ENCODE assay signal across 10 mouse cellular contexts in genomic region chr4:148154982-148155381, GRCm38 (mm10). TPM values are rescaled to one million over a fixed set of nuclear protein-coding genes. Genes with fewer than 3 reads are reported as not detected.
DNase-seq lines count a peak whose midpoint lies in the region; ATAC-seq and TF ChIP-seq lines count a peak whose summit lies in the region.
"Had no signal": no experiment of that assay in that cellular context is flagged by ENCODE, and none has a peak within 500 bp of the region (broad histone marks: within the 10 kb centered on the region; RNA-seq: fewer than 3 reads in every experiment).

No protein-coding gene starts in this region.

- H3K27me3 ChIP-seq in heart, adult 2 months (ENCODE audit: control insufficient read depth, insufficient read depth, low read length), result no peaks in the 10 kb centered on the region
- H3K27me3 ChIP-seq in heart, embryonic 12.5 days (replicated peaks), result peaks cover under 1% of the 10 kb centered on the region
- H3K27me3 ChIP-seq in lung, embryonic 14.5 days (ENCODE audit: insufficient read depth, low read length), result peaks cover 5% of the 10 kb centered on the region; the same call in 1 of the 2 replicates

- no peak overlapping the region for H3K4me2 ChIP-seq in heart, embryonic 12.5 days
- no peak overlapping the region for H3K4me2 ChIP-seq in lung, embryonic 14.5 days

- no peaks in the 10 kb centered on the region for H3K9me3 ChIP-seq in heart, embryonic 12.5 days (replicated peaks)
- H3K9me3 ChIP-seq in lung, embryonic 14.5 days (ENCODE audit: low read depth, low read length), result no peaks in the 10 kb centered on the region

- ATAC-seq in heart, embryonic 12.5 days (ENCODE audit: insufficient number of reproducible peaks, low FRiP score), result no peak
- no peak for ATAC-seq in lung, embryonic 14.5 days (ENCODE audit: insufficient read depth)

- peak; percentile 77 for TF ChIP-seq CTCF in heart, adult 2 months (IDR thresholded peaks at IDR 0.05)
- peak; percentile 61 for TF ChIP-seq CTCF in lung, embryonic 14.5 days (IDR thresholded peaks at IDR 0.05; ENCODE audit: low read depth)

- no peak for DNase-seq in heart, adult 2 months
- peak; percentile 63 for DNase-seq in lung, embryonic 14.5 days
- DNase-seq in lung, postnatal 25 days (ENCODE audit: low spot score), result no peak
- peak; percentile 71 for DNase-seq in ZHBTc4 (ENCODE audit: low read depth, low spot score)
- peak; percentile 57 for DNase-seq in lung, postnatal 14 days
- no peak for DNase-seq in gastrocnemius, adult 18-20 months (ENCODE audit: low spot score)
- DNase-seq in adrenal gland, postnatal 4 days (ENCODE audit: low spot score in 2 of 2), result no peak

- TF ChIP-seq POLR2A in heart, adult 2 months (IDR thresholded peaks at IDR 0.05; ENCODE audit: insufficient read depth, low read depth, low read length), result no peak

- H3K4me1 ChIP-seq in heart, adult 2 months (ENCODE audit: control insufficient read depth, insufficient read depth, low read length), result peaks cover 3% of the 10 kb centered on the region; the same call in 1 of the 2 replicates
- peaks cover 19% of the 10 kb centered on the region; the same call in 1 of the 2 replicates for H3K4me1 ChIP-seq in heart, embryonic 12.5 days (replicated peaks)
- no peaks in the 10 kb centered on the region for H3K4me1 ChIP-seq in lung, embryonic 14.5 days (ENCODE audit: insufficient read depth)

- H3K27ac ChIP-seq in heart, adult 2 months, result no peak overlapping the region
- no peak overlapping the region for H3K27ac ChIP-seq in heart, embryonic 12.5 days (ENCODE audit: poor library complexity, severe bottlenecking)
- H3K27ac ChIP-seq in lung, embryonic 14.5 days (ENCODE audit: low read depth), result no peak overlapping the region

- H3K36me3 ChIP-seq in heart, adult 2 months (ENCODE audit: control insufficient read depth, insufficient read depth, low read length), result no peaks in the 10 kb centered on the region
- peaks cover 38% of the 10 kb centered on the region for H3K36me3 ChIP-seq in heart, embryonic 12.5 days
- H3K36me3 ChIP-seq in lung, embryonic 14.5 days (ENCODE audit: insufficient read depth), result no peaks in the 10 kb centered on the region

- H3K79me2 ChIP-seq in heart, adult 2 months (replicated peaks; ENCODE audit: control insufficient read depth, insufficient read depth, low read length), result no peaks in the 10 kb centered on the region

- TF ChIP-seq EP300 in heart, adult 2 months (IDR thresholded peaks at IDR 0.05; ENCODE audit: insufficient read depth, low read depth, low read length), result no peak

- intact Hi-C loops in heart, adult 2 months (cut with DNase I), result loop anchor here (5.0 kb wide), 1 partner anchor 113 kb away; no protein-coding TSS in a partner anchor

- H3K4me3 ChIP-seq in heart, adult 2 months, result no peak overlapping the region
- H3K4me3 ChIP-seq in heart, embryonic 12.5 days, result no peak overlapping the region
- H3K4me3 ChIP-seq in lung, embryonic 14.5 days (ENCODE audit: low read depth, low read length), result no peak overlapping the region
- H3K4me3 ChIP-seq: erythroblast, embryonic 14.5 days had no signal

- no peak overlapping the region for H3K9ac ChIP-seq in heart, adult 2 months (ENCODE audit: low read depth, low read length)
- H3K9ac ChIP-seq in heart, embryonic 12.5 days, result no peak overlapping the region
- H3K9ac ChIP-seq in lung, embryonic 14.5 days, result no peak overlapping the region

- WGBS in heart, adult 2 months, result 61% methylated on average over 3 of the region's 3 CpGs
- 58% methylated on average over 3 of the region's 3 CpGs for WGBS in heart, embryonic 12.5 days
- 54% methylated on average over 3 of the region's 3 CpGs for WGBS in lung, embryonic 14.5 days

RNA-seq across cellular contexts. Expression of gene Fbxo6, which starts 3.0 kb away (rescaled TPM):
- total RNA-seq in heart, adult 2 months (2021), result 10 to 100 TPM; 36.0 to 39.3 TPM
- 68.4 and 68.6 TPM in 2 replicates for polyA plus RNA-seq in heart, adult 2 months (2012; rRNA removed)
- polyA plus RNA-seq in heart, embryonic 12.5 days (2016; fragmentation: Nextera tagmentation; extraction: Ambion mirVana), result 20.2 and 22.9 TPM in 2 replicates
- polyA plus RNA-seq in lung, embryonic 14.5 days (2014; fragmentation: Nextera tagmentation; extraction: Ambion mirVana), result 10.8 and 12.3 TPM in 2 replicates
- 10 to 100 TPM; 41.9 to 45.7 TPM for total RNA-seq in gastrocnemius, adult 18-20 months (2021)
- total RNA-seq in adrenal gland, postnatal 4 days (2021), result 10 to 100 TPM; 28.2 to 32.8 TPM

RNA-seq across cellular contexts. Expression of gene Fbxo44, which starts 5.3 kb away (rescaled TPM):
- total RNA-seq in heart, adult 2 months (2021), result 10 to 100 TPM; 19.7 to 26.7 TPM
- 18.7 and 35.0 TPM in 2 replicates for polyA plus RNA-seq in heart, adult 2 months (2012; rRNA removed)
- polyA plus RNA-seq in heart, embryonic 12.5 days (2016; fragmentation: Nextera tagmentation; extraction: Ambion mirVana), result 24.9 and 25.1 TPM in 2 replicates
- 9.3 and 11.0 TPM in 2 replicates for polyA plus RNA-seq in lung, embryonic 14.5 days (2014; fragmentation: Nextera tagmentation; extraction: Ambion mirVana)
- total RNA-seq in gastrocnemius, adult 18-20 months (2021), result 1 to 10 TPM; 7.0 to 7.8 TPM
- total RNA-seq in adrenal gland, postnatal 4 days (2021), result 10 to 100 TPM; 13.9 to 15.0 TPM

RNA-seq across cellular contexts. Expression of gene Fbxo2, which starts 5.4 kb away (rescaled TPM):
- under 1 TPM in 1 of 2 experiments, not detected in 1; 0.31 TPM for total RNA-seq in heart, adult 2 months (2021)
- polyA plus RNA-seq in heart, adult 2 months (2012; rRNA removed), result 0.47 and 0.59 TPM in 2 replicates
- polyA plus RNA-seq in heart, embryonic 12.5 days (2016; fragmentation: Nextera tagmentation; extraction: Ambion mirVana), result 0.70 and 0.92 TPM in 2 replicates
- polyA plus RNA-seq in lung, embryonic 14.5 days (2014; fragmentation: Nextera tagmentation; extraction: Ambion mirVana), result 0.72 and 1.1 TPM in 2 replicates
- under 1 TPM; 0.18 to 0.28 TPM for total RNA-seq in gastrocnemius, adult 18-20 months (2021)
- total RNA-seq in adrenal gland, postnatal 4 days (2021), result 1 to 10 TPM; 2.7 to 2.8 TPM
- total RNA-seq: megakaryocyte progenitor cell, adult 5-6 weeks had no signal
- polyA plus RNA-seq: erythroblast, embryonic 14.5 days had no signal

RNA-seq across cellular contexts. Expression of gene Draxin, which starts 24.5 kb away (rescaled TPM):
- total RNA-seq in heart, adult 2 months (2021), result under 1 TPM in 1 of 2 experiments, not detected in 1; 0.41 TPM
- 0.29 and 0.32 TPM in 2 replicates for polyA plus RNA-seq in heart, adult 2 months (2012; rRNA removed)
- polyA plus RNA-seq in heart, embryonic 12.5 days (2016; fragmentation: Nextera tagmentation; extraction: Ambion mirVana), result 0.05 and 0.08 TPM in 2 replicates
- not detected in 2 replicates for polyA plus RNA-seq in lung, embryonic 14.5 days (2014; fragmentation: Nextera tagmentation; extraction: Ambion mirVana)
- under 1 TPM in 1 of 2 experiments, not detected in 1; 0.09 TPM for total RNA-seq in gastrocnemius, adult 18-20 months (2021)
- total RNA-seq in adrenal gland, postnatal 4 days (2021), result 1 to 10 TPM in 1 of 2 experiments, under 1 TPM in 1; 0.42 to 1.0 TPM
- total RNA-seq: megakaryocyte progenitor cell, adult 5-6 weeks had no signal
- polyA plus RNA-seq: erythroblast, embryonic 14.5 days had no signal

RNA-seq across cellular contexts. Expression of gene Mad2l2, which starts 24.8 kb away (rescaled TPM):
- total RNA-seq in heart, adult 2 months (2021), result 10 to 100 TPM; 11.0 to 13.8 TPM
- polyA plus RNA-seq in heart, adult 2 months (2012; rRNA removed), result 21.9 and 23.6 TPM in 2 replicates
- polyA plus RNA-seq in heart, embryonic 12.5 days (2016; fragmentation: Nextera tagmentation; extraction: Ambion mirVana), result 36.6 and 39.3 TPM in 2 replicates
- 60.2 and 61.1 TPM in 2 replicates for polyA plus RNA-seq in lung, embryonic 14.5 days (2014; fragmentation: Nextera tagmentation; extraction: Ambion mirVana)
- total RNA-seq in gastrocnemius, adult 18-20 months (2021), result 10 to 100 TPM; 13.5 to 15.7 TPM
- total RNA-seq in adrenal gland, postnatal 4 days (2021), result 10 to 100 TPM; 24.0 to 24.6 TPM

Comparison
In these comparisons a context has a peak if more than half of its experiments do, and no peak if none do; other contexts are left out.
1. DNase-seq: peak in lung, embryonic 14.5 days (single experiment), ZHBTc4 (single experiment) and lung, postnatal 14 days (single experiment); none in heart, adult 2 months (0 of 2), lung, postnatal 25 days (single experiment), gastrocnemius, adult 18-20 months (single experiment) and adrenal gland, postnatal 4 days (0 of 2).